In genomic region chr16:44691561-44692141, GRCm38 (mm10) we compare ENCODE assay signal across 8 mouse cellular contexts. TPM values are rescaled to one million over a fixed set of nuclear protein-coding genes. Genes with fewer than 3 reads are reported as not detected.
DNase-seq lines count a peak whose midpoint lies in the region; ATAC-seq lines count a peak whose summit lies in the region.

No protein-coding gene starts in this region.

- H3K4me3 ChIP-seq in neural tube, embryonic 13.5 days: no peak overlapping the region

- 59% methylated on average over 17 of the region's 17 CpGs for WGBS in neural tube, embryonic 13.5 days

- peak overlapping the region; percentile 43; the same call in 1 of the 2 replicates for H3K27ac ChIP-seq in neural tube, embryonic 13.5 days (replicated peaks)

- intact Hi-C loops in left cerebral cortex, postnatal 14 days (cut with DNase I): no loop called here

- no peak overlapping the region for H3K9ac ChIP-seq in neural tube, embryonic 13.5 days

- no peaks in the 10 kb centered on the region for H3K27me3 ChIP-seq in neural tube, embryonic 13.5 days

- peaks cover 43% of the 10 kb centered on the region for H3K4me1 ChIP-seq in neural tube, embryonic 13.5 days (replicated peaks)

- no peaks in the 10 kb centered on the region for H3K9me3 ChIP-seq in neural tube, embryonic 13.5 days

- ATAC-seq in neural tube, embryonic 13.5 days (ENCODE audit: low read depth): no peak

- H3K4me2 ChIP-seq in neural tube, embryonic 13.5 days: peak overlapping the region; percentile 27

- H3K36me3 ChIP-seq in neural tube, embryonic 13.5 days: no peaks in the 10 kb centered on the region

- no peak for DNase-seq in neural tube, embryonic 10.5 days (ENCODE audit: extremely low spot score, low spot score)
- DNase-seq in cerebellum, postnatal 36 days: peak; percentile 57 to 68
- peak; percentile 94 for DNase-seq in heart, adult 11 months
- DNase-seq in kidney, adult 11 months: peak; percentile 39
- peak; percentile 42 to 66 for DNase-seq in left cerebral cortex, postnatal 14 days (ENCODE audit: low spot score in 2 of 2)
- DNase-seq in naive thymus-derived CD4-positive, alpha-beta T cell, adult 2 months (ENCODE audit: low read depth): peak; percentile 83
- peak; percentile 29 for DNase-seq in urinary bladder, postnatal 25 days (ENCODE audit: low spot score)

RNA-seq across cellular contexts. Expression of gene Nepro, which starts 32.5 kb away (rescaled TPM):
- 4.2 and 5.9 TPM in 2 replicates for polyA plus RNA-seq in neural tube, embryonic 13.5 days (2015; fragmentation: Nextera tagmentation; extraction: Ambion mirVana)
- 1 to 10 TPM; 4.0 to 4.5 TPM for total RNA-seq in left cerebral cortex, postnatal 14 days (2021)

RNA-seq across cellular contexts. Expression of gene Gtpbp8, which starts 54.5 kb away (rescaled TPM):
- 36.9 and 38.7 TPM in 2 replicates for polyA plus RNA-seq in neural tube, embryonic 13.5 days (2015; fragmentation: Nextera tagmentation; extraction: Ambion mirVana)
- 10 to 100 TPM; 25.7 to 28.1 TPM for total RNA-seq in left cerebral cortex, postnatal 14 days (2021)
